Mouse (Mus musculus) sigmoid colon, adult 10 weeks (tissue): ENCODE measurements around the gene Fcrl1. TPM values are rescaled to one million over a fixed set of nuclear protein-coding genes. Genes with fewer than 3 reads are reported as not detected.

Source experiments
- polyA plus RNA-seq: library from polyadenylated mRNA; stranded (reverse); fragments of 350-450 nt; fragmentation: Illumina TruSeq; extraction: RNeasy Lipid Tissue Mini Kit (QIAGEN cat#74804); gene quantifications from one replicate; pipeline ENCODE4 v1.2.3, GENCODE M21; 2014; ENCODE audit warnings: low read depth, low replicate concordance

The Fcrl1 gene
- polyA plus RNA-seq: 1.9 TPM

DNA sequence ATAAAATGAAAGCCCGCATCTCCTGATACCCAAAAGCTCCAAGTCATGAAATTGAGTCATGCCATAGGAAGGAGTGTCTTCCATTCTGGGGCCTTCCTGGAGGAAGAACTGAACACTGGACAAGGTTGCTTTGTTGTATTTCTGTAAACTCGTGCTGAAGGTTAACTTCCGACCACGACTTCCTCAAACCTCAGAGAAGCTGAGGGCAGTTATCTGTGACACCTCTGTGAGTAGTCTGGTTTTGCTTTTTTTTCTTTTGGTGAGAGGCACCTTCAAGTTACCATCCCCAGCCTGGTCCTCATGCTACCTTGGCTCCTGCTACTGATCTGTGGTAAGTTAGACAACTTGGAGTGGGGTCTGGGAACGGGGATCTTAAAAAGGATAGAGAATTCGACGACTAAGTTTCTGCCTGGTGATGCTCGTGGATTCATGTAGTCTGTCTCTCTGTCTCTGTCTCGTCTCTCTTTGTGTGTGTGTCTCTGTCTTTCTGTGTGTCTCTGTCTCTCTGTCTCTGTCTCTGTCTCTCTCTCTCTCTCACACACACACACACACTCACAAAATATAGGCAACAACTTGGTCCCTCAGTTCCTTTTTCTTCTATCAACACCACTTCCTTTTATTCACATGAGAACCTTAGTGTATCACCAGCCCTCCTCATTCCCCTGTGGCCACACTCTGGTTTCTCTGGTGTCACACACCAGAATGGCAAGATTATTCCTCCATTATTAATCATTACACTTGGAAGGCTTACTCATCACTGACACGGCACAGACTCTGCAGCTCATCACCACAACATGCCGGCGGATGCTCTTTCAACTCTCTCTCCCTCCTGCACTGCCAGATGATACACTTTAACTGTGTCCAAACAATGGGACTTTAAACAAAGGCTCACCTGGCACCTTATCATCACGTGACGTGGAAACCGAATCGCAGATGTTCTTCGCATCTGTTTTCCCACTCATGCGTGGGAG, at the start of gene Fcrl1:
TSS of gene Fcrl1 (plus strand) at position 193 of the 971 bp plus-strand sequence.

DNA sequence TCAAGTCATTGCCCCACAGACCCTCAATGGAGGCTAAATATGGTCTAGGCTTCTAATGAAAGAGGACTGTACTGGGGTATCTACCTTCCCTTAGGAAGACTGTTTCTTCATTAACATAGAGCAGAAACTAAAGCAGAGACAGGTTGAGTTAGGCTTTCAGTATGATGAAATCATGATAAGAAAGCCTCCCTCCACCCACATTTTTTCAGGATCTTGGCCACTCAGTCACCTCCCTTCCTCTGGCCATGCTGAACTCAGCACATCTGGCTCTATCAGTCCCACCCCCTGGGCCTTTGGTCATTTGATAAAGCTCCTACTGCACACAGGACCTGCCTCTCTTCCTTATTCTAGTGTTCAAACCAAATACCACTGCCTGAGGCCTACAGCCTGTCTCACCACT, 18.6 kb upstream of the Fcrl1 start, which contains the start of gene Cd5l:
TSS of gene Cd5l (plus strand) at position 301 of the 400 bp plus-strand sequence.

DNA sequence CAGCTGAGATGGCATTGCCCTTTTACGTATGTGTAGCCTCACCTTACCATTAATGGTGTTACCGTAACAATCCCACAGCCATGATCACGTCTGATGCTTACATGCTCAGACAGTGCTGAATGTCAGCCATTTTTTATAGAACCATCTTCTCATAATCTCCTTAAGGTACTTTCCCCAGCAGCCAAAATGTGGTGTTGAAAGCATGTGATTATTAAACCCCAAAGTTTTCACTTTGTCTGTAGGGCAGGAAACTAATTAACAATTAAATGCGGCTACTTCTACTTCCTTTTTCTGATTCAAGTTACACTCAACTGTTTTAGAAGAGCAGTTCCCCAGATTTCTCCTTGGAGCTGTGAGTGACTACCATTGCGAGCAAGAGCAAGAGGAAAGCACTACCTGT, 59.3 kb downstream of the Fcrl1 start, which contains the start of gene Fcrl5:
TSS of gene Fcrl5 (plus strand) at position 295 of the 400 bp plus-strand sequence.

Other genes with a start within 250 kb of the Fcrl1 start
- gene Kirrel, start 201.6 kb upstream of the Fcrl1 start, polyA plus RNA-seq: 2.7 TPM
- gene Fcrls, start 112.6 kb upstream of the Fcrl1 start, polyA plus RNA-seq: 5.4 TPM
- gene Cd5l, start 18.5 kb upstream of the Fcrl1 start, polyA plus RNA-seq: 1.3 TPM
- 0.32 TPM for gene Fcrl5, start 59.4 kb downstream of the Fcrl1 start, polyA plus RNA-seq
- gene Etv3, start 149.0 kb downstream of the Fcrl1 start, polyA plus RNA-seq: 39.5 TPM
- 31.8 TPM for gene Arhgef11, start 241.2 kb downstream of the Fcrl1 start, polyA plus RNA-seq